Mouse (Mus musculus): Measurements from ENCODE around the gene Slc29a4.

Slc29a4 gene

DNA sequence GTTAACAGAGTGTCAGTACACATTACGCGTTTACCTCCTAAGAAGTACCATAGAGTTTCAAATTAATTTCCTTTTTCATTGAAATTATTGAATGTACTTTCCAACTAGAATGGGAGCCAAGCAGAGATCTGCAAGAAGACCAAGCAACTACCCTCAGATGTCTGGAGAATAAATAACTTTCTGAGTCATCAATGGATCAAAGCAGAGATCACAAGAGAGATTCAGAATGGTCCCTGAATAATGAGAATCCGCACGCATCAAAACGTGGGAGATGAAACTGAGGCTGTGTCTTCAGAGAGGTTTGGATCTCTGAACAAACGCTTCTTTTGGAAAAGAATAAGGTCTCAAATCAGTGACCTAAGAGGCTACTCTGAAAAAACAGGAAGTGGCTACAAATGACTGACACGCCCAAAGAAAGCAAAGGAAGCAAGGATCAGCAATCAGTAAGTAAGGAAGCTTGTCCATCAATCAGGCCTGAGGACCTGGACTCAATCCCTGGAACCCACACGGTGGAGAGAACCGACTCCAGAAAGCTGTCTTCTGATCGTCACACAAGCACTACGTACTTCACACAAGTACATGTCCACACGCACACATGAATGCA is 54.8 kb downstream of the Slc29a4 start:
- DNase-seq: no peak

DNA sequence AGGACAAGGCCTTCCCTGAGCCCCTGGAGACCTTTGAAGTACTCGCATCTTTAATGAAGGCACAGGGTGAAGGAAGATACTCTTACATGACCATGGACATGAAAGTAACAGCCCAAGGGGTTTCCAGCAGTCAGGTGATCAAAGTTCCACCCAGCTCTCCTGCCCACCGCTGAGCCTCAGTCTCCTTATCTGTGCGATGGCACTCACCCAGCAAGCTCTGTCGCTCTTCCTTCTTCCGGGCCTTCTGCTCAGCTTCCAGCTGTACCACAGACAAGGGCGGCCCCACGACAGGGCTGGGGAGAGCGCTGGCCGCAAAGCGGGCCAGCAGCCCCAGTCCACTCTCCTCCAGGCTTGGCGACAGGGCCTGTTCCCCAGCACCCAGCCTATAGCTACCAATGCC is 57.9 kb downstream of the Slc29a4 start:
- DNase-seq: no peak

DNA sequence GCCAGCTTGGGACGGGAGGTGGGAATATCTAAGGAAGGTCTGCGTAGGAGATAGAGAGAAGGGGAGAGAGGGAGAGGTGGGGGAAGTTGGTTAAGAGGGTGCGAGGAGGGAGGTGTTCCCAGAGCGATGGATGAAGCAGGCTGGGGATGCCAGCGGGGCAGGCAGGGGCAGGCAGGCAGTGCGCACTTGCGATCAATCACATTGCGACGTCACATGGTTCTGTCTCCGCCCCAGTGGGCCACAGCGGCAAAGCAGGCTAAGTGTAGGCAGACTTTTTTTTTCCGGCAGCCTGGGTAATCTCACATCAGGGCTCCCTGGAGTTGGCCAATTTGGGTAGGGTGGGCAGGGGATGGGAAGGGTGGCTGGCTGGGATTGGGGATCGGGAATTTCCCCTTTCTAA is 59.9 kb downstream of the Slc29a4 start:
- peak; percentile 53 for DNase-seq

DNA sequence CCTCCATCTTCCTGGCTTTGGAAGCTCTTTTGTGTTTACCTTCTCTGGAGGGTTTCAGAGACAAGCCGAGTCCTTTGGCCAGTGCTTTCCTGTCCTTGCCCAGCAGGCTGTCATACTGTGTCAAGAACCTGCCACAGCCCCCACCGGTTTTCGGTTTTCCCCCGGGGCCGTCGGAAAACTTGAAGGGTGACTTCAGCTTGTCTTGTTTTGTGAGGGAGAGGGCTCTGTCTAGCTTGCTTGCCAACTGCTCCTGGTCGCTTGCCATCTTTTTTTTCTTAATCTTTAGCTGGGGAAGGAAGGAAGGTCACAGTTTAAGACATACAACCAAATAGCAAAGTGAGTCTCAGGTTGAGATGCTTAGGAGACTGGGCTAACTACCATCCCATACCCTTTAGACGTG is 67.5 kb downstream of the Slc29a4 start:
- DNase-seq: no peak

DNA sequence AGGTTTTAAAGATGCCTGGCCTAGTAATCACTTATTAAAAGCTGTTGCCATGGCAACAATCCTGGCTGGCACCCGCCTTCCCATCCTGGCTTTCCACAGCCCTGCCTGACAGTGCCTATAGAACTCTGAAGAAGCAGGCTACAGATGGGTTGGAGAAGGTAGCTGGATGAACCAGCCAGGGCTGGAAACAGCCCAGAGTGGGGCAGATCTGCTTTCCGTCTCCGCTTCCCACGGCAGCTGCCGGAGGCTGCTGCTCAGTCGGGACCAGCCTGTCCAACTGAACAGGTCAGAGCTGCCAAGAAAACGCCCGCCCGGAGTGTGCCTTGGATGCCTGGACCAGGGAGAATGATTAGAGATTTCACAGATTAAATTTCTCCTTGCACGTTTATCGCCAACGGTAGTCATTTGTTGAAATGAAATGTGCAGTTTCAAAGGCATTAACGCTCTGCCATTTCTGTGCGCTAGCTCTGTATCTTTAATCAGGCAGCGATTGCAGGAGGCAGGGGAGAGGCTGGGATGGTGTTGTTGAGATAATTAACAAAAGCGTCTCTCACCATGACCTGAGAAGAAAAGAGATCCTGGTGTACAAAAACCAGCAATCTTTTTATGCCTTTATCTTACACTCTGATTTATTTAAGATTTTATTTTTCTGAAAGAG is 69.1 kb downstream of the Slc29a4 start:
- peak; percentile 86 for DNase-seq

DNA sequence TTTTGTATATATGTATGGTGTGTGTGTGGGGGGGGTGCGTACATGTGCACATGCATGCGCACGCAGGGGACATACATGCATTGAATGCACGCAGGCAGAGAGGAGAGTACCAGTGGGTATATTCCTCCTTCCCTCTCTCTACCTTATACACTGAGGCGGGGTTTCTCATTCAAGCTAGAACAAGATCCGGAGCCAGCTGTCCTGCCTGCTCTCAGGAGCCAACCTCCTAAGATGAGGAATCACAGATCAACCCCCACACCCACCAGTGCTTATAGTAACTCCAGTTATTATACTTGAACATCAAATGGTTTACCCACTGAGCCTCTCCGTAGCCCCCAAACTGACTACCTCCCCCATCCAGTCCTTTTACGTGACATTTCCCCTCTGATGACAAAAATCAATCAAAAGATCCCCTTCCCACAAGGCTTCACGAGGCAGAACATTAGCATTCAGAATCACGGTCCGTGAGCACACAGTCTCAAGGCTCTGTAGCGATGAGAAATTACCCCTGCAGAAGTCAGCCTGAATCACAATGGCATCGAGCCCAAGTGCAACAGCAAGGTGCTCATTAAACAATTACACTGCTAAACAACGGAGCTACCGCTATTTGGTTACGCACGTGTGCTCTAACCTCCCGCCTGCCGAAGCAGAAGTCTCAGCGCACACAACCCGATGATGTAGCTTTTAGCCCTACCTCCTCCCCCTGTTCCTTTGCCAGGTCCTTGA is 69.9 kb downstream of the Slc29a4 start:
- no peak for DNase-seq

DNA sequence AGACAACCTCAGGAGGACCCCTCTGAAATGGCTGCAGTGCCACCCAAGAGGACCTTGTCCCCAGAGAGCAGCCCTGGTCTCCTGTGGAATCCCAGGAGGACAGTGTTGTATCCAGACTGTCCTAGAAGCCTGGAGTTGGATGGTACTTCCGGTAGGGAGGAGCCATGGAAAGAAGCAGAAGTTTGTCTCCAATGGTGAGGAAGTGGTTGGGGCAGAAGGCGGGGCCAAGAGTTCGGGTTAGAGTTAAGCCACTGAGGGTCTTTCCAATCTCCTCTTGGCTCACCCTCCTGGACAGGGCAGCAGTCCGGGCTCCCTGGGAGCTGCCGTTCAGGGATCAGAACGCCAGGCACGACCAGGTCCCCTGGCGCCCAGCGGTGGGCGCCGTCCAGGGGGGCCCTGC is 72.0 kb downstream of the Slc29a4 start:
- DNase-seq: no peak

DNA sequence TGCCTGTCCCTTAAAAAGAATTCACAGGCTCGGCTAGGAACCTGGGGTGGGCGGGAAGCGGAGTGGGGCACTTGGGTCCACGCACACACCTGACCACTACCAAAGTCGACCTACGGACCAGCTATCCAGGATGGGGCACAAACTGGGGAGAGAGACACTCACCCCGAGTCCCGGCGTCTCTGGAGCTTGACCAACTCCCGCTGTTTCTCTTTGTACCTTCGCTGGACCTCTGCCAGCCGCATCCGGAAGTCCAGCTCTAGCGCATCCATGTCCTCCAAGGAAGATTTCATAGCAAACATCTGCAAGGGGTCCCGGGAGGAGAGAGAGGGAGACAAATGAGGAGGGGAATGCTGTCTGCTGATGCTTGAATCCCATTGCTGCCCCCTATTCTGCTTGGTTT is 72.6 kb downstream of the Slc29a4 start:
- no peak for DNase-seq

DNA sequence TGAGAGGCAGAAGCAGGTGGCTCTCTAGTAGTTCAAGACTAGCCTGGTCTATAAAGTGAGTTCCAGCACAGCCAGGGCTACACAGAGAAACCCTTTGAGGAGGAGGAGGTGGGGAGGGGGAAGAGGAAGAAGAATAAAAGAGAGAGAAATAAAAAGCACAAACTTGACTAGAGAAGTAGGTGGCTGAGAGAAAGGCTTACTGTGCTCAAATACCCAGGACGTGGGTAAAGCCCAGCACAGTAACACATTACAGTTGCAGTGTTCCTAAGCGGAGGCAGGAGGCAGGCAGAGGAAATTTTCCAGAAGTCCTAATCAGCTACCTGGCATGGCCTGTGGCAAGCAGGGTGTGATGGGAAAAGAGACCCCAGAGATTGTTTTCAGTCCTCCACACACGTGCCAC is 74.4 kb downstream of the Slc29a4 start:
- no peak for DNase-seq

DNA sequence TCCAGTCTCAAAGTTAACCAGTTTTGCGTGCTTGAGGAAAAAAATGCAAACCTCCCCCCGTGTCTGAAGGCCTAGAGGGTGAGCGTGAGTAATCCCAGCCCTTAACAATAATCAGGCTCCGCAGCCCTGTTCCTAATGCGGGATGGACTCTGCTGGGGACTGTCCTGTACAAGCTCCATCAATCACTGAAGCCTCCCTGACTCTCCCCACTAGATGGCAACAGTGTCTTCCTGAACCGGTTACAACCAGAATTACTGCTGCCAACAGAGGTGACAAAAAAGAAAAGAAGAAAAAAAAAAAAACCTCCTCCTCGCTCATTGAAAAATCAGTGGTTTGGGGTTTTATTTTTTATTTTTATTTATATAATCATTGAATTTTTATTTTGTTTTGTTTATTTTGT is 75.6 kb downstream of the Slc29a4 start:
- DNase-seq: peak; percentile 80

DNA sequence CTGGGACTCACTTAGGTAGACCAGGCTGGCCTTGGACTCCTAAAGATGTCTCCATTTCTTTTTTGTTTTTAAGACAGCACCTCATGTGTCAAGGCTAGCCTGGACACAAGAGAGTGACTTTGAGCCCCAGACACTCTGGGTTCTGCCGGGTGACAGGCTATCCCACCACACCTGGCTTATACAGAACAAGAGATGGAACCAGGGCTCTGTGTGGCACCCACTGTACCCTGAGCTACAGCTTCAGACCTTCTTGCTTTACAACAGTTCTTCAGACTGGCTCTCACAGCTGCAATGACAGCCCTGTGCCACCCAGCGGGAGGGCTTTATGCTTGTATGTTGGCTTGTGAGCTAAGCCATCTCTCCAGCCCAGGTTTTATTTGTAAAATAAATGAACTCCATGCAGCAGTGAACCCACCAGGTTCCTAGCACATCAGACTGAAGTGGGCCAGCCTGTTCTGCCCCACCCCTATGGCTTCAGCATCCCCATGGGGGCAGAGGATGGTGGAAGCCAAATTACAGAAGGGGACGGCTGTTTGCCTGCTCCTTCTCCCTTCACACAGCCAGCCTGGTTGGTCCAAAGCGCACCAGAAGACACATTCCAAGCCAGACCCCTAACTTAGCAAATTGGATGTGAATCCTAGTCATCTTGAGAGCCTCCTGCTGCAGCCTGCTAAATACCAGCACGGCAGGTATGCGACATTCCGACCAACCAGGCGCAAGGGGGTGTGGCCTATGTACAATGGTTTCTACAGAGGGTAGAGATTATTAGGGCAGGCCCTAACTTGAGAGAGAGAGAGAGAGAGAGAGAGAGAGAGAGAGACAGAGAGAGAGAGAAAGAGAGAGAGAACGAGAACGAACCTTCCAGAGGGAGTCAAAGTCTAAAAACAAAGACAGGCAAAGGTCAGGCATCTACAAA is 76.3 kb downstream of the Slc29a4 start:
- no peak for DNase-seq

DNA sequence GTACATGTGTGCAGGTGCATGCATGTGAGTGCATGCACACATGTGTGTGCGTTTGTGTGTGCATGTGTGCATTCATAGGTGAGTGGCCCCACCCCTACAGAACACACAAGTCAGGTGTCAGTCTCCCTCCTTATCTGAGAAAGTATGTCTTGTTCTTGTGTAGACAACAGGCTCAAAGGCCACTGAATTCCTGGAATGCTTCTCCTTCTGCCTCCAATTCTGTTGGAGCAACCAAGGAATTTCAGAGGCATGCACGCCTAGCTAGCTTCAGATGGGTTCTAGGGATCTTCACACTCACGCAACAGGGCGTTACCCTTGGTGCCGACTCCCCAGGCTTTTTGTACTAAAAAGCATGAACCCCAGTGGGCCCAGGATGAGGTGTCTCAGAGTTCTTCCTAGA is 77.3 kb downstream of the Slc29a4 start:
- DNase-seq: no peak

DNA sequence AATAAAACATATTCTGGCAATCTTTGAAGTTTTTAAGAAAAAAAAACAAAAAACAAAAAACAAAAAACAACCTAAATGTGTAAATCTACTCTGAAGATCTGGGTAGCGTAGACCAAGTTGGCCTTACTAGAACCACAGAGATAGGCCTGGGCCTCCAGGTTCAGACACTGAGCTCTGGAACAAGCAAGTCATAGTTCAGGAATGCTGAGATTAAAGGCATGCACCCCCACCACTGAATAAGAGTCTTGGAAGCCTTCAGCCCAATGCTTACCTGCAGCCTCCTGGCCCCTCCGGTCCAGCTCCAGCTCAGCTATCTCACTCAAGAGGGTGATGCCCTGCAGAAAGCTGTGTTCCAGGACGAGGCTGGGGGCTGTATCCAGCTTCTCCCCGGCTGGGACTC is 78.7 kb downstream of the Slc29a4 start:
- DNase-seq: no peak

DNA sequence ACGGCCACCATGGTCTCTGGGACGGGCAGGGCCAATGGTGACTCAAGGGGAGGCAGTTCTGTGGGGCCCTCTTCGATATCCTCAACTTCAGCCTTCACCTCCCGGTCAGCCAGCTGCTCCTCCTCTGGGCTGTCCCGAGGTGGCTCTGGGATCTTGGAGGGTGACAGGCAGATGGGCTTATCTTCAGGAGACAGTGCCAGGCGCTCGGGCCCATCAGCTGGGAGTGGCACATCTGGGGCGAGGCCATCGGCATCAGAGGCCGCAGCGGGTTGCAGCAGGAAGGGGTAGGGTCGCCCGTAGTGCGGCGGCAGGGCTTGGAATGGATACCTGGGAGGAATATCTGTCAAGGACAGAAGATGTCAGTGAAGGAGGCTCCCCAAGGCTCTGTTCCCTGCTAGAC is 79.7 kb downstream of the Slc29a4 start:
- DNase-seq: no peak

Measured in right cerebral cortex, adult 18-20 months (tissue).